Mouse (Mus musculus) forebrain, embryonic 14.5 days (tissue): ENCODE measurements at regions not wholly inside any gene's neighbourhood (a gene's known extent, or its start where the extent isn't known, plus 50 kb on each side); places are given as distances from the start of the nearest gene placed in this dataset.

Source experiments
- ATAC-seq: fragments of 200-750 bp; cut with Nextera tagmentation; 2 replicates; pipeline ENCODE4 v1.8.0; 2017; ENCODE audit warnings: mild to moderate bottlenecking, moderate library complexity
- DNase-seq: peaks from one replicate; pipeline ENCODE4 v3.0.0-alpha.2; 2015; ENCODE audit warnings: low spot score
- H3K27ac ChIP-seq: fragments of 300-500 bp; sonication (generic); 2 replicates; pipeline ENCODE4 v1.5.1; 2014; ENCODE audit warnings: low read depth, mild to moderate bottlenecking, control low read depth, low read length, moderate library complexity
- H3K27me3 ChIP-seq: fragments of 300-500 bp; sonication (generic); replicated peaks from 2 replicates; pipeline ENCODE4 v1.6.1; 2014; ENCODE audit warnings: low read length, control low read depth, mixed read lengths; ENCODE audit not compliant: control insufficient read depth, insufficient read depth
- H3K36me3 ChIP-seq: fragments of 300-500 bp; sonication (generic); 2 replicates; pipeline ENCODE4 v1.6.1; 2014; ENCODE audit warnings: low read length, control low read depth; ENCODE audit not compliant: control insufficient read depth, insufficient read depth
- H3K4me1 ChIP-seq: fragments of 300-500 bp; sonication (generic); 2 replicates; pipeline ENCODE4 v1.6.1; 2014; ENCODE audit warnings: antibody characterized with exemption, low read length, control low read depth; ENCODE audit not compliant: control insufficient read depth, insufficient read depth
- H3K4me2 ChIP-seq: fragments of 300-500 bp; sonication (generic); 2 replicates; pipeline ENCODE4 v1.6.1; 2014; ENCODE audit warnings: mild to moderate bottlenecking, control low read depth, low read length
- H3K4me3 ChIP-seq: fragments of 300-500 bp; sonication (generic); 2 replicates; pipeline ENCODE4 v1.5.1; 2014; ENCODE audit warnings: low read depth, low read length, control low read depth
- H3K9ac ChIP-seq: fragments of 300-500 bp; sonication (generic); 2 replicates; pipeline ENCODE4 v1.6.1; 2014; ENCODE audit warnings: mild to moderate bottlenecking, low read length, control low read depth, moderate library complexity
- H3K9me3 ChIP-seq: fragments of 300-500 bp; sonication (generic); replicated peaks from 2 replicates; pipeline ENCODE4 v1.6.1; 2016; ENCODE audit warnings: low read length, control low read depth, mixed read lengths; ENCODE audit not compliant: control insufficient read depth
- WGBS: fragments of 180-500 bp; shearing (Covaris S2); extraction: QIAGEN DNeasy Blood & Tissue Kit; methylation state at CpG from one replicate; pipeline ENCODE4 v1.1.7; 2014; 5-methylcytosine and 5-hydroxymethylcytosine counted together

DNA sequence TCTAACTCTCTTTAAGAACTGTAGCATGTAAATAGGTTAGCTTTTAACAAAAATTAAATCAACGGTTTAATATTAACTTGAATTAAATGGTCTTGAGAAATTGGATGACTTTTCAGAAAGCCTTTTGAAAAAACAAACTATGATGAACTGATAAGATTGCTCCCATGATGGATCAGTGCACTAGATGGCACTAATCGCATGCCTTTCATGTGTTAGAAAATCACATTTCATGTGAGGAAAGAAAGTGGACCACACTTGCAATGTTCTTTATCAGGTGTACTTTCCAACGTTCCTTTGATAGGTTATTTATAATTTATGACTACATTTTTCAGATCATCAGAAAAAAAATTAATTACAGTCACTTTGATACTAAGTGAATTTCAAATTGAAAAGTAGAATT, 1003.2 kb upstream of the 4930412O13Rik start:
- H3K4me3 ChIP-seq: no peak overlapping the region
- no peak overlapping the region for H3K4me2 ChIP-seq
- no peak overlapping the region for H3K9ac ChIP-seq
- H3K4me1 ChIP-seq: no peaks in the 10 kb centered on the region
- H3K27me3 ChIP-seq: no peaks in the 10 kb centered on the region
- WGBS: 86% methylated on average over 3 of the region's 3 CpGs
- DNase-seq (peak; percentile 46), ATAC-seq (no peak)
- H3K27ac ChIP-seq: no peak overlapping the region
- H3K36me3 ChIP-seq: no peaks in the 10 kb centered on the region
- H3K9me3 ChIP-seq: no peaks in the 10 kb centered on the region

- Histone ChIP-seq H3K27ac (no peak overlapping the region), H3K27me3 (no peaks in the 10 kb centered on the region), H3K4me3 (no peak overlapping the region), H3K4me2 (no peak overlapping the region), H3K4me1 (no peaks in the 10 kb centered on the region), H3K36me3 (no peaks in the 10 kb centered on the region), H3K9ac (no peak overlapping the region), H3K9me3 (no peaks in the 10 kb centered on the region)
- DNase-seq (no peak), ATAC-seq (no peak)
These were observed 968.6 kb upstream of the 4930412O13Rik start for GRCm38 (mm10) chr2:8912417-8912816.

DNA sequence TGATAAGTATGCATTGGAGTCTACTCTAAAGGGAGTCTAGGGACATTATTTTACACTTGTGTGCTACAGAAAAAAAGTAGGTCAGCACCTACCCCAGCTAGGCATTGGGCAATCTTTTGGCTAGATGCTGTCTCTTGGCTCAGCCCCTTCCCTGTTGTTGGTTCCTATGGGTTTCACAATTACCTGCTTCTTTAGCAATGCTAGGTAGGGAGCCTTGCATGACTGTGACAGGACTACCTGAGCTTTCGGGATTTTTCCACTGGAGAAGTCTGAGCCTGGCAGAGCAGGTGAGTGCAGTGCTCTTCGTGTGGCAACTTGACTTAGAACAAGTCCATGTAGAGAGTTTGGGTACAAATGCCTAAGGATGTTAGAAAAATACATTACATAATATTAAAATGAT, 956.2 kb upstream of the 4930412O13Rik start:
- H3K9me3 ChIP-seq: no peaks in the 10 kb centered on the region
- H3K27me3 ChIP-seq: no peaks in the 10 kb centered on the region
- no peaks in the 10 kb centered on the region for H3K4me1 ChIP-seq
- no peaks in the 10 kb centered on the region for H3K36me3 ChIP-seq
- no peak overlapping the region for H3K4me3 ChIP-seq
- DNase-seq: no peak
- H3K4me2 ChIP-seq: no peak overlapping the region
- no peak for ATAC-seq
- 90% methylated on average over 2 of the region's 2 CpGs for WGBS
- no peak overlapping the region for H3K9ac ChIP-seq
- no peak overlapping the region for H3K27ac ChIP-seq

GRCm38 (mm10) chr2:8941574-8941973, 939.5 kb upstream of the 4930412O13Rik start:
- no peak for DNase-seq
- H3K36me3 ChIP-seq: no peaks in the 10 kb centered on the region
- H3K27me3 ChIP-seq: no peaks in the 10 kb centered on the region
- H3K27ac ChIP-seq: no peak overlapping the region
- H3K9me3 ChIP-seq: no peaks in the 10 kb centered on the region
- H3K4me1 ChIP-seq: no peaks in the 10 kb centered on the region
- H3K9ac ChIP-seq: no peak overlapping the region
- H3K4me3 ChIP-seq: no peak overlapping the region
- WGBS: 92% methylated on average over 7 of the region's 7 CpGs
- no peak overlapping the region for H3K4me2 ChIP-seq
- no peak for ATAC-seq

DNA sequence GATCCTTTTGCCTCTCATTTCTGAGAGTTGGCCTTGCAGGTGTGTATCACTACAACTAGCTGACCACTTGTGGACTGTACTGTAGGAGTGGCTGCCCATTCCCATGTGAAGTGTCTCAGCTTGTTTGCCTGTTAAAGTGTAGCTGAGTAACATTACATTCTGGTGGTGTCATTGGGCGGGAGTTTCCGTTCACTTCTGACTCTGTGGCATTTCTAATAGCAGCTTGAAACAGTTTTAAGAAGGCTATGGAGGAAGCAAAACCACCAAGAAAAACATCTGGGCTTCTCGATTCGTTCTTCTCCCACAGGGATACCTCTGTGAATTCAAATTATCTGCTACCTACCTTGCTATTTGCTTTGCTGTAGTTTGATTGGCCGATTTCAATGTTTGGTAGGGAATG, 922.1 kb upstream of the 4930412O13Rik start:
- Histone ChIP-seq H3K9ac (no peak overlapping the region), H3K27me3 (no peaks in the 10 kb centered on the region), H3K36me3 (no peaks in the 10 kb centered on the region), H3K4me1 (no peaks in the 10 kb centered on the region), H3K4me3 (no peak overlapping the region), H3K4me2 (no peak overlapping the region), H3K27ac (no peak overlapping the region), H3K9me3 (no peaks in the 10 kb centered on the region)
- 85% methylated on average over 5 of the region's 5 CpGs for WGBS
- DNase-seq (no peak), ATAC-seq (no peak)

DNA sequence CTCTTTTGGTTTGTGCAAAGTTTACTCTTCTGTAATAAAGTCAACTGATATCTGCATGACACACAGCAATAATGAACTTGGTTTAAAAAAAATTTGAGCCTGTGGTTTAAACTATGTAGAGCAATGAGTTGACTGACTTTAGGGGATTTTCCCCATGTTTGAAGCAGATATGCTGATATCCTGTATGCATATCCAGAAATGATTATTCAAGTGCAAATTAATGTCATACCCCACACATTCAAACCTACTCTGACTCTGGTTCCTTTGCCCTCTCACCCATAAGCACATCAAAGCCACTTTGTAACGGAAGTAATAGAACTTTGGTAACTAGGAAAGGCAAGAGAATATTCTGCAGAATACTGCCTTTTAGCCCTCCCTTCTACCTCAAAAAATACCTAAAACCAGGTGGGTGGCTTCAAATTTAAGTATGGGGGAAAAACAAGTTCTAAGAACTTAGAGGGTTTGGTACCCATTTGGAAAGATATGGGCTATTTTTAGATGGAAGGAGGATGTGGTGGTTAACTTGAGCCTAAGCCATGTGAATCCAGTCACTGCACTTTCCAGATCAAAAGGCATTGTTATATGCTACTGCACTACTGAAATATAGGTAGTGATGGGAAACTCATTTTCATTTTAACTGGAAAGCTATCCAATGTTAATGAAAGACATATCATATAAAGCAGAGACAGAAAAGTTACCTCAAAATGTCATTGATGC, 915.9 kb upstream of the 4930412O13Rik start:
- Histone ChIP-seq H3K9me3 (no peaks in the 10 kb centered on the region), H3K4me3 (no peak overlapping the region), H3K4me1 (no peaks in the 10 kb centered on the region), H3K4me2 (no peak overlapping the region), H3K36me3 (no peaks in the 10 kb centered on the region), H3K27me3 (no peaks in the 10 kb centered on the region), H3K9ac (no peak overlapping the region), H3K27ac (no peak overlapping the region)
- DNase-seq (no peak), ATAC-seq (no peak)
- WGBS: 90% methylated on average over 1 of the region's 1 CpGs

- Histone ChIP-seq H3K4me3 (no peak overlapping the region), H3K4me2 (no peak overlapping the region), H3K9me3 (no peaks in the 10 kb centered on the region), H3K27me3 (no peaks in the 10 kb centered on the region), H3K9ac (no peak overlapping the region), H3K27ac (no peak overlapping the region), H3K36me3 (no peaks in the 10 kb centered on the region), H3K4me1 (no peaks in the 10 kb centered on the region)
- ATAC-seq (no peak), DNase-seq (no peak)
- WGBS: 88% methylated on average over 6 of the region's 6 CpGs
These were observed 905.4 kb upstream of the 4930412O13Rik start for GRCm38 (mm10) chr2:8975635-8976034.

DNA sequence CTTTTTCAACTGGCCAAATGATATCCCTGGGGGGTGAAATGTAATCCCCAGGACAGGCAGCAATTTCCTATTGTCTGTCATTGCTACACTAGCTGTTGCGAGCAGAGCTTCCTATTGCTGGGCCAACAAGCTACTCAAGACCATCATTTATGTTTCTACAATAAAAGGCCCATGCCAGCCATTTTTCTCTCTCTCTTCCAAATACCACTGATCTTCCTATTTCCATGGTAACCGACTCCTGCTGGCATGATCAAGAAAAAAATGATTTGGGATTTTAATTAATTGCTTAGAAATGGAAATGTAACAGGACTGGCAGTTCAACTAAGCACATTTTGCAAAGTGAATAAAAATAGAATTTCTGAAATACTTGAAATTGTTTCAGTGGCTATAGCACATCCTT, 868.7 kb upstream of the 4930412O13Rik start:
- 59% methylated on average over 2 of the region's 2 CpGs for WGBS
- H3K4me3 ChIP-seq: no peak overlapping the region
- DNase-seq (peak; percentile 34), ATAC-seq (no peak)
- no peaks in the 10 kb centered on the region for H3K4me1 ChIP-seq
- H3K36me3 ChIP-seq: no peaks in the 10 kb centered on the region
- H3K9me3 ChIP-seq: no peaks in the 10 kb centered on the region
- no peak overlapping the region for H3K9ac ChIP-seq
- no peak overlapping the region for H3K4me2 ChIP-seq
- no peak overlapping the region for H3K27ac ChIP-seq
- H3K27me3 ChIP-seq: no peaks in the 10 kb centered on the region

DNA sequence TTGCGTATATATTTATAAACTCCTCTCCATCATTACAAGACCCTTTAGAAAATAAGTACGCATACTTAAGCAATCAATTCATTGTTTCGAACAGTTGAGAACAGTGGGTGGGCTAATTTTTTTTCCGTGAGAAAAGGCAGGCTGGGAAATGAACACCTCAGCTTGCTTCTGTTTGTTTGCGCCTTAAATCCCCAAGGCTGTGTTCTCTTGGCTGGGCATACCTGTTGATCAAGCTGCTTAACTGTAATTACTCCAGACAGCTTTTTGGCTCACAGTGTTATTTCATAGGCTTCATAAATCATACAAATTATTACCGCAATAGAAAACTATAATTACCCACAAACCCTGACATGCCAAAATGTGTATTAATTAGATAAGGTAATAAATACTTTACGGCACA, 848.0 kb upstream of the 4930412O13Rik start:
- Histone ChIP-seq H3K4me2 (no peak overlapping the region), H3K9ac (no peak overlapping the region), H3K4me1 (no peaks in the 10 kb centered on the region), H3K36me3 (no peaks in the 10 kb centered on the region), H3K4me3 (no peak overlapping the region), H3K27ac (no peak overlapping the region), H3K9me3 (no peaks in the 10 kb centered on the region), H3K27me3 (no peaks in the 10 kb centered on the region)
- ATAC-seq (no peak), DNase-seq (peak; percentile 2)
- 68% methylated on average over 7 of the region's 7 CpGs for WGBS
